Mouse (Mus musculus): ENCODE results near the gene Hspbp1. TPM values are rescaled to one million over a fixed set of nuclear protein-coding genes. Genes with fewer than 3 reads are reported as not detected.

Gene Hspbp1
- polyA plus RNA-seq, 1 experiment from 2014 or later: 117 TPM

DNA sequence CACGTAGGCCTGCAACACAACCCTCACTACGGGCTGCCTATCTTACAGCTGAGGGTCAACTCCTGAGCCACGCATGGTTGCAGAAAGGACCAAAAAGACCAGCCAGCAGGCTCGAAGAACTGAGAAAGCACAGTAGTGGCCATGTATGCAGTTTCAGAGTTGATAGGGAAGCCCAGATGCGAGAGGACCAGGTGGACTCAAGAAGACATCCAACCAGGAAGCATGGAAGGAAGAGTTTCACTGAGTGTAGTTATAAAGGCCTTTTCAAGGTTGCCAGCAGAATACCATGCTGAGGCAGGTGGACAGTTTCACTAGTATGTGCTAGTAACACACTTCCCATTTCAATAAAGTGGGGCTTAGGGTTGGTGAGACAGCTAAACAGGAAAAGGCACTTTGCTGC is 32.1 kb downstream of the Hspbp1 start:
- 96% methylated on average over 5 of the region's 5 CpGs for WGBS

DNA sequence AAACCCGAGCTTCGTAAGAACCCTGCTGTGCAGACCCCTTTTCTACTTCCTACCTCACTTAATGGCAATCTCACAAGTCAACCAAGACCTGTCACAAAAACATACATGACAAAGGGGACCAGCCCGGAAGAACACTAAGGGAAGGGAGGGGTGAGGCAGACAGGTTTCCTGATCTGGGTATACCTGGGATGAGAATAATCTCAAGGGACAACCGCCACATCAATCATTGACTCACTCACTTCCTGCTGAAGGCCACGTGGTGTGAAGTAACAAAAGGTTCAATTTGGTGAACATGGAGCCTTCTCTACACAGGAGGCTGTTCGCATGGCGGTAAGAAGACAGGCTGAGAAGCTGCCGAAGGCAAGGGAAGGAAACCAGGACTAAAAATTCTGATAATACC is 33.3 kb downstream of the Hspbp1 start:
- WGBS: 91% methylated on average over 8 of the region's 8 CpGs
- no peaks in the 10 kb centered on the region for H3K27me3 ChIP-seq
- ATAC-seq: no peak

More for the DNA sequence above, 32.1 kb downstream of the Hspbp1 start:
- Histone ChIP-seq H3K4me1 (peaks cover 36% of the 10 kb centered on the region), H3K9ac (no peak overlapping the region), H3K4me3 (no peak overlapping the region), H3K9me3 (replicated peaks) (no peaks in the 10 kb centered on the region), H3K4me2 (no peak overlapping the region), H3K36me3 (ENCODE audit: poor library complexity, severe bottlenecking) (peaks cover 17% of the 10 kb centered on the region), H3K27ac (no peak overlapping the region), H3K27me3 (no peaks in the 10 kb centered on the region)
- no peak for ATAC-seq

DNA sequence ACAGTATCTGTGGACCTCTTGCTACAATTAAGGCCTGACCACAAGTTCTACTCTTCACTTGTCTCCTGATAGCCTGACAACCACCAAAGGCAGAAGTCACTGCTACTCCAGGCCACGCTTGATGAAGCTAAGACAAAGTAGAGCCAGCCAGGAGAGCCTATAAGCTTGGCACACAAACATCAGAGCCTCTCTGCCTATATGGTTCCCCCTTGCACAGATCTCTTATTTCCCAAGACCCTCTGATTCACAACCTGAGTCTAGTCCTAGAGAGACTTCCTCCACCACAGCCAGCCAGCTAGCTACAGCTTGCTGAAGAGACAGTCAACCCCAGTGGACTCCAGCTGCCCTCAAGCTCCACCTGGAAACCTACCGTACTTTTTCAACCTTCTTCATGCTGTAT is 36.9 kb downstream of the Hspbp1 start:
- Histone ChIP-seq H3K4me2 (no peak overlapping the region), H3K27ac (no peak overlapping the region), H3K27me3 (no peaks in the 10 kb centered on the region), H3K9me3 (replicated peaks) (no peaks in the 10 kb centered on the region), H3K36me3 (ENCODE audit: poor library complexity, severe bottlenecking) (peaks cover 57% of the 10 kb centered on the region), H3K4me1 (0 out of 2 replicates have a peak, but pooled peaks cover 3% of the 10 kb centered on the region), H3K4me3 (no peak overlapping the region), H3K9ac (no peak overlapping the region)
- WGBS: 90% methylated on average over 2 of the region's 2 CpGs
- no peak for ATAC-seq

More for the DNA sequence above, 33.3 kb downstream of the Hspbp1 start:
- Histone ChIP-seq H3K4me2 (no peak overlapping the region), H3K9ac (no peak overlapping the region), H3K4me1 (peaks cover 24% of the 10 kb centered on the region), H3K4me3 (no peak overlapping the region), H3K36me3 (ENCODE audit: poor library complexity, severe bottlenecking) (peaks cover 22% of the 10 kb centered on the region), H3K9me3 (replicated peaks) (no peaks in the 10 kb centered on the region), H3K27ac (no peak overlapping the region)

DNA sequence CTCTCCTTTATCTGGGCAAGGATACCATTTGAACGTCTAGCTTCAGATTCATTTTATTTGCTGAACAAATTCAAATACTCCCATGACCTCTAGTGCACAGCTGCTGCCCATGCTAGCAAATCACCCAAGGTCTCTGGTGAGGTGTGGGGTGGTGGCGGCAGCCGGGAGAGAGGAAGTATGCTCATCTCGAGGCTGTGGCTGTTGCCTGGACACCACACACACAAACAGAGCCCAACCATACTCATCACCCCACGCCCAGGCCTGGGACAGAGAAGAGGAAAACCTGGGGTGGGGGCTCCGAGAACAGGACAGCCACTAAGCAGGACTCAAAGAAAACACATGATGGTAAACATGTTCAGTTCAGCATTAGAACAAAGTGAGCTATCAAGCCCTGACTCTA is 37.6 kb downstream of the Hspbp1 start:
- no peak for ATAC-seq
- H3K27me3 ChIP-seq: no peaks in the 10 kb centered on the region

DNA sequence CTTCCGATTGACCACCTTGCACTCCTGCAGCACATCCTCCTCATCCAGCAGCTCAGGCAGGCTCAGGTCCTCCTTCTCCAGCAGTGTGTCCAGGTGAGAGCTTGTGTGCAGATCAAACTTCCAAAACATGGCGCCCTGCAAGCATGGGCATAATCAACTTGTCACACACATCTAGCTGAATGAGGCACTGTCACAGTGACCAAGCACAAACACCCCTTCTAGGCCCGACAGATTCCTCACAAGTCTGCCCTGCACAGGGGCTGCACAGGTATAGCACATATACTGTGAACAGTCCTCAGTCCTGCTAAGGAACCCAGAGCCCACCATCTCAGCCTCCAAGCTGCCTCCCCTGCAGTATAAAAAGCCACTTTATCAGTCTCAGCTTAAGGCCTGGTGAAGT is 38.1 kb downstream of the Hspbp1 start:
- no peak for ATAC-seq

More for the DNA sequence above, 37.6 kb downstream of the Hspbp1 start:
- H3K4me3 ChIP-seq: no peak overlapping the region
- no peak overlapping the region for H3K27ac ChIP-seq
- no peak overlapping the region for H3K4me2 ChIP-seq
- H3K9me3 ChIP-seq (replicated peaks): no peaks in the 10 kb centered on the region
- H3K36me3 ChIP-seq (ENCODE audit: poor library complexity, severe bottlenecking): peaks cover 58% of the 10 kb centered on the region
- no peaks in the 10 kb centered on the region for H3K4me1 ChIP-seq
- WGBS: 78% methylated on average over 6 of the region's 6 CpGs
- H3K9ac ChIP-seq: no peak overlapping the region

DNA sequence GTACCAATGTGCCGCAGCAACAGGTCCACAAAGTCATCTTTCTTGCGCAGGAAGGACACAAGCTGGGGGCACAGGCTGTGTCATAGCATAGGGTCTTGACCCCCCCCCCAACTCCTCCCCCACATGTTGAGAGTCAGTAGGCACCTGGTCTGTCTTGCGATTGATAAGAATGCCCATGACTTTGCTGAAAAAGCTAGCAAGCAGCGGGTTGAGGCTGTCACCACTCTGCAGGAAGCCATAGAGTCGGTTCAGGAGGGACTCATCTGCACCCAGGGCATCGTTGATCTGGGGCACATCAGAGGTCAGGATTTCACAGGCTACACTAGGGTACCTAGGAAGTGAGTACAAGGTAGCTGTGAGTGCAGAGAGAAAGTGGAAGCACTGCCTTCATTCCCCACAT is 41.6 kb downstream of the Hspbp1 start:
- Histone ChIP-seq H3K27ac (no peak overlapping the region), H3K4me1 (no peaks in the 10 kb centered on the region), H3K36me3 (ENCODE audit: poor library complexity, severe bottlenecking) (peaks cover 88% of the 10 kb centered on the region), H3K9ac (no peak overlapping the region), H3K9me3 (replicated peaks) (no peaks in the 10 kb centered on the region), H3K4me3 (no peak overlapping the region), H3K4me2 (no peak overlapping the region), H3K27me3 (no peaks in the 10 kb centered on the region)
- 92% methylated on average over 6 of the region's 6 CpGs for WGBS
- ATAC-seq: no peak

More for the DNA sequence above, 38.1 kb downstream of the Hspbp1 start:
- no peak overlapping the region for H3K4me2 ChIP-seq
- H3K27ac ChIP-seq: no peak overlapping the region
- no peaks in the 10 kb centered on the region for H3K4me1 ChIP-seq
- no peaks in the 10 kb centered on the region for H3K9me3 ChIP-seq (replicated peaks)
- H3K36me3 ChIP-seq (ENCODE audit: poor library complexity, severe bottlenecking): peaks cover 60% of the 10 kb centered on the region
- no peak overlapping the region for H3K4me3 ChIP-seq
- H3K9ac ChIP-seq: no peak overlapping the region; the same call in 1 of the 2 replicates
- 92% methylated on average over 3 of the region's 3 CpGs for WGBS
- no peaks in the 10 kb centered on the region for H3K27me3 ChIP-seq

DNA sequence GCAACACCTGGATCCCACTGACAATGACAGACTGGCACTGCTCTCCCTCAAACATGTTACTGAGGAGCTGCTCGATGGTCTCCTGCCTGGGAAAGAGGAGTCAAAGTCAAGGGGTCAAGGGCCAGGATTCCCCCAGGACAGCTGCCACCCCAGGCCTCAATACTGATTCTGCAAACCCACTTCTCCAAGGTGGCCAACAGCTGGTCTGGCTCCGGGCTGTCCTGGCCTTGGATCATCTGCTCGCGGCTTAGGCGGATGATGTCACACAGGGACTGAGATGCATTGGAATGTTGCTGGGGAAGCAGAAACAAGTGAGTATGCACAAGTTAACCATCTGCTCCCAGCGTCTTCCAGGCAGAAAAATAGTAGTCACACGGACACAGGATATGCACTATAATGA is 42.9 kb downstream of the Hspbp1 start:
- H3K36me3 ChIP-seq (ENCODE audit: poor library complexity, severe bottlenecking): peaks cover 97% of the 10 kb centered on the region
- no peak for ATAC-seq
- no peak overlapping the region for H3K9ac ChIP-seq
- no peaks in the 10 kb centered on the region for H3K4me1 ChIP-seq
- no peak overlapping the region for H3K4me3 ChIP-seq
- no peak overlapping the region for H3K4me2 ChIP-seq
- no peaks in the 10 kb centered on the region for H3K27me3 ChIP-seq
- 92% methylated on average over 7 of the region's 7 CpGs for WGBS
- no peaks in the 10 kb centered on the region for H3K9me3 ChIP-seq (replicated peaks)
- H3K27ac ChIP-seq: no peak overlapping the region

DNA sequence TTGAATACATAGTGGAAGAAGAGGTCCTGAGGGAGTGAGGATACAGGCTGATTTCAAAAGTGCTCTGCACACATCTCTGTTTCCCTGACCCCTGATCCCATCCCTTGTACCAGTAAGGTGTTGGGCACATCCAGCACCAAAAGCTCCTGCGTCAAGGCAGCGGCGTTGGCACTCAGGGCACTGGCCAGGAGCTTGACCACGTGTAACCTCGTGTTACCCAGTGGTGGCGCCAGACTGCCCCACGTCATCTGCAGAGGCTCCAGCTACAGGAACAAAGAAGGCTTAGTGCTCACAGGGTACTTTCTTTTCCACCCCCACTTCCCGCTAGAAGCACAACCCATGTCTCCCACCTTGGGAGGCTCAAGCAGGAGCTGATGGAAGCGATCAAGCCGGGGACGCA is 43.7 kb downstream of the Hspbp1 start:
- H3K36me3 ChIP-seq (ENCODE audit: poor library complexity, severe bottlenecking): peaks cover 97% of the 10 kb centered on the region
- H3K4me3 ChIP-seq: no peak overlapping the region
- 81% methylated on average over 11 of the region's 11 CpGs for WGBS
- no peak overlapping the region for H3K27ac ChIP-seq
- no peaks in the 10 kb centered on the region for H3K9me3 ChIP-seq (replicated peaks)
- H3K27me3 ChIP-seq: no peaks in the 10 kb centered on the region
- H3K9ac ChIP-seq: no peak overlapping the region
- no peak overlapping the region for H3K4me2 ChIP-seq
- H3K4me1 ChIP-seq: no peaks in the 10 kb centered on the region
- no peak for ATAC-seq

DNA sequence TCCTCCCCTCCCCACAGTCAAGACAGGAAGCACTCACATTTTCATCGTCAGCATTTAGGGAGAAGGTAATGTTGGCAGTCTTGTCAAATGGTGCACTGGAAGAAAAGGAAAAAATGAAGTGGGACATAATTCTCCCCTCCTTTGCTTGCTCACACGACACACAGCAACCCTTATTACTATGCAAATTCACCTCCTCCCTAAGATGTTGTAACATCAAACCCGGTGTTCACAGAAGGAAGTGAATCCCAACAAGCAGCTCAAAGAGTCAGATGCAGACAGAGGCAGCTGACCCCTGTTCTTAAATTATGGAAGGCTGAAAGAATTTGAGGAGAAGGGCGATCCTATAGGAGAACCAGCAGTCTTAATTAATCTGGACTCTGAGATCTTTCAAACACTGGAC is 48.7 kb downstream of the Hspbp1 start:
- no peaks in the 10 kb centered on the region for H3K4me1 ChIP-seq
- 87% methylated on average over 4 of the region's 4 CpGs for WGBS
- ATAC-seq: no peak
- no peak overlapping the region for H3K9ac ChIP-seq
- H3K4me2 ChIP-seq: no peak overlapping the region
- H3K4me3 ChIP-seq: no peak overlapping the region
- H3K9me3 ChIP-seq (replicated peaks): no peaks in the 10 kb centered on the region
- H3K27me3 ChIP-seq: no peaks in the 10 kb centered on the region
- no peak overlapping the region for H3K27ac ChIP-seq
- peaks cover 92% of the 10 kb centered on the region for H3K36me3 ChIP-seq (ENCODE audit: poor library complexity, severe bottlenecking)

DNA sequence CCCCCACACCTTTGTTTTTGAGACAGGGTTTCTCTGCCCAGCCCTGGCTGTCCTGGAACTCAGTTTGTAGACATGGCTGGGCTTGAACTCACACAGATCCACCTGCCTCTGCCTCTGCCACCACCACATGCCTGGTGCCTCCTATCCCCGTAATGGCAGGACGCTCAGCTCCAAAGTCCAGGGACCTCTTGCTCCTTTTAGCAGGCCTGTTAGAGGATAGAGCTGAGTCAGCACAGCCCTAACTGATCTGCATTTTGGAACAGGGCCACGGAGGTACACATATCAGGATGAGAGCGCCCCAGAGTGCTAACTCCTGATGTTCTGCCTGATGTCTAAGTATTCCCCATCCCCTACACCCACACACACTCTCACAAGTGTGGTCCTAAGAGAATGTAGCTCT is 53.8 kb downstream of the Hspbp1 start, which contains the start of gene Tmem86b:
Gene Tmem86b (minus strand): TSS at position 392 of the 400 bp plus-strand sequence.
- H3K36me3 ChIP-seq (ENCODE audit: poor library complexity, severe bottlenecking): peaks cover 76% of the 10 kb centered on the region

DNA sequence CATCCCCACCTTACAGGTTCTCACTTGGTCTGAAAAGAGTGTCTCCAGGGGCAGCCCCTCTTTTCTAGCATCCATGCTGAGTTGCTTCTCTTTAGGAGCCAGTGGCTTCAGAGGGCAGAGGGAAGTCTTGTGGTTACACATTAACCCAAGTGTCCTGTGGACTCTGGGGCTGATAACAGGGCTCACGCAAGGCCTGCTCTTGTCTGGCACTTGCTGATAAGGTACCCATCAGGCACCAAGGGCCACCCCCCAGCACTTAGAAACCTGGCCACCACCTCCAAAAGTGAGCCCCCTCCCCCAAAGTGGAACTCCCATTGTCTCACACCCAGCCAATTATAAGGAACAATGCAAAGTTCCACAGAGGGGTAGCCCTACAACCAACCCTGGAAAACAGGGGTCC is 54.7 kb downstream of the Hspbp1 start:
- Histone ChIP-seq H3K4me1 (no peaks in the 10 kb centered on the region), H3K4me3 (no peak overlapping the region), H3K27ac (no peak overlapping the region), H3K27me3 (no peaks in the 10 kb centered on the region), H3K4me2 (no peak overlapping the region), H3K9ac (no peak overlapping the region), H3K36me3 (ENCODE audit: poor library complexity, severe bottlenecking) (peaks cover 69% of the 10 kb centered on the region), H3K9me3 (replicated peaks) (no peaks in the 10 kb centered on the region)
- 100% methylated on average over 1 of the region's 1 CpGs for WGBS
- ATAC-seq: no peak

More for the DNA sequence above, 53.8 kb downstream of the Hspbp1 start, which contains the start of gene Tmem86b:
- no peaks in the 10 kb centered on the region for H3K27me3 ChIP-seq
- no peak within 1 kb of the TSS for H3K4me3 ChIP-seq
- no peak within 1 kb of the TSS for H3K27ac ChIP-seq
- no peaks in the 10 kb centered on the region for H3K9me3 ChIP-seq (replicated peaks)
- ATAC-seq: no peak
- no peak within 1 kb of the TSS for H3K4me2 ChIP-seq
- H3K4me1 ChIP-seq: no peaks in the 10 kb centered on the region
- WGBS: 96% methylated on average over 4 of the region's 4 CpGs
- no peak within 1 kb of the TSS for H3K9ac ChIP-seq

DNA sequence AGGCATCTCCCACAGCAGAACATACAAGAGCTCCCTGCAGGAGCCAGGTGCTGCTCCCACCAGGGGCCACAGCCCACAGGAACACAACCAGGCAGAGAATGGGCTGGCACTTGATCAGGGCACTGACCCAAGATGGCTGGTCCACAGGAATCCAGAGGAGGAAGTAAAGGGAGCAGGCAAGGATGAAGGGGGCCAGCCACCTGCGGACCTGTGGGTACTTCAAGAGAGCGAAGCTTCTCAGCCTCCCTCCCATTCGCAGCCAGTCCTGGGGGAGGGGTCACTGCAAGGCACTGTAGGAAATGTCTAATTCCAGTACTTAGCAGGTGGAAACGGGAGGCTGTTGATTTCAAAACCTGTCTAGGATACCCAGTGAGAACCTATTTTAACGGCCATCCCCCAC is 55.3 kb downstream of the Hspbp1 start:
- Histone ChIP-seq H3K27me3 (no peaks in the 10 kb centered on the region), H3K4me3 (no peak overlapping the region), H3K9me3 (replicated peaks) (no peaks in the 10 kb centered on the region), H3K4me1 (no peaks in the 10 kb centered on the region), H3K9ac (no peak overlapping the region), H3K36me3 (ENCODE audit: poor library complexity, severe bottlenecking) (peaks cover 64% of the 10 kb centered on the region), H3K4me2 (no peak overlapping the region), H3K27ac (no peak overlapping the region)
- WGBS: 87% methylated on average over 5 of the region's 5 CpGs
- no peak for ATAC-seq

DNA sequence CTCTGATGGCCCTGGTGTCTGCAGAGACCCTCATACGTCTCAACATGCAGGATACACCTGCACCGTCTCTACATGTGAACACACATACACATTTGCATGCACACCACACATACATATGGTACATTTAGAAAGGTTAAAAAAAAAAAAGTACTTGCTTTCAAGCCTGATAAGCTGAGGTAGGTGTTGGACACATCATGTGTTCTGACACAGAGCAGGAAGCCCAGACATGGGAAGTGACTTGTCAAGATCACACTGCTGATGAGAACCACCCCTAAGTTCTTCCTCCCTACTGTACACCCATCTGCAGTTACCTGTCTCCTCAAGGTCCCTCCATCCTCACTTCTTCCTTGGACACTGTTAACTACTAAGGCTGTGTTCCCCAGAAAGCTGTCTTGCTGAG is 58.9 kb downstream of the Hspbp1 start:
- Histone ChIP-seq H3K9me3 (replicated peaks) (no peaks in the 10 kb centered on the region), H3K4me3 (no peak overlapping the region), H3K27ac (no peak overlapping the region), H3K36me3 (ENCODE audit: poor library complexity, severe bottlenecking) (peaks cover 30% of the 10 kb centered on the region), H3K9ac (no peak overlapping the region), H3K4me2 (no peak overlapping the region), H3K27me3 (no peaks in the 10 kb centered on the region), H3K4me1 (no peaks in the 10 kb centered on the region)
- ATAC-seq: no peak
- WGBS: 86% methylated on average over 2 of the region's 2 CpGs

Data from forebrain, embryonic 13.5 days (tissue).